Mouse (Mus musculus): ENCODE data around the gene Dpyd. TPM values are rescaled to one million over a fixed set of nuclear protein-coding genes. Genes with fewer than 3 reads are reported as not detected.

Gene Dpyd
- polyA plus RNA-seq, 1 experiment: 1.0 TPM

- H3K36me3 ChIP-seq (ENCODE audit: control insufficient read depth, insufficient read depth, low read length): no peaks in the 10 kb centered on the region
- TF ChIP-seq CTCF (IDR thresholded peaks at IDR 0.05; ENCODE audit: control insufficient read depth, insufficient read depth, insufficient replicate concordance, low read depth, low read length) (no peak), POLR2A (IDR thresholded peaks at IDR 0.05; ENCODE audit: control insufficient read depth, low read depth, low read length) (no peak)
- no peak overlapping the region for H3K27ac ChIP-seq (ENCODE audit: control insufficient read depth, insufficient read depth, low read depth, low read length)
- no peaks in the 10 kb centered on the region for H3K4me1 ChIP-seq (ENCODE audit: control insufficient read depth, insufficient read depth, low read length)
- H3K4me3 ChIP-seq (ENCODE audit: control insufficient read depth, low read depth, low read length): no peak overlapping the region
- H3K27me3 ChIP-seq (ENCODE audit: control insufficient read depth, insufficient read depth, low read length): no peaks in the 10 kb centered on the region
These were observed 64.8 kb downstream of the Dpyd start for GRCm38 (mm10) chr3:118626455-118627375.

GRCm38 (mm10) chr3:118629737-118630136, 67.8 kb downstream of the Dpyd start:
- Histone ChIP-seq H3K4me3 (ENCODE audit: control insufficient read depth, low read depth, low read length) (no peak overlapping the region), H3K4me1 (ENCODE audit: control insufficient read depth, insufficient read depth, low read length) (no peaks in the 10 kb centered on the region), H3K27ac (ENCODE audit: control insufficient read depth, insufficient read depth, low read depth, low read length) (no peak overlapping the region), H3K27me3 (ENCODE audit: control insufficient read depth, insufficient read depth, low read length) (no peaks in the 10 kb centered on the region), H3K36me3 (ENCODE audit: control insufficient read depth, insufficient read depth, low read length) (no peaks in the 10 kb centered on the region)
- TF ChIP-seq POLR2A (IDR thresholded peaks at IDR 0.05; ENCODE audit: control insufficient read depth, low read depth, low read length) (no peak), CTCF (IDR thresholded peaks at IDR 0.05; ENCODE audit: control insufficient read depth, insufficient read depth, insufficient replicate concordance, low read depth, low read length) (no peak)

GRCm38 (mm10) chr3:118646024-118646570, 84.2 kb downstream of the Dpyd start:
- H3K27me3 ChIP-seq (ENCODE audit: control insufficient read depth, insufficient read depth, low read length): no peaks in the 10 kb centered on the region
- no peak overlapping the region for H3K27ac ChIP-seq (ENCODE audit: control insufficient read depth, insufficient read depth, low read depth, low read length)
- no peaks in the 10 kb centered on the region for H3K36me3 ChIP-seq (ENCODE audit: control insufficient read depth, insufficient read depth, low read length)
- TF ChIP-seq CTCF (IDR thresholded peaks at IDR 0.05; ENCODE audit: control insufficient read depth, insufficient read depth, insufficient replicate concordance, low read depth, low read length) (no peak), POLR2A (IDR thresholded peaks at IDR 0.05; ENCODE audit: control insufficient read depth, low read depth, low read length) (no peak)
- H3K4me3 ChIP-seq (ENCODE audit: control insufficient read depth, low read depth, low read length): no peak overlapping the region
- no peaks in the 10 kb centered on the region for H3K4me1 ChIP-seq (ENCODE audit: control insufficient read depth, insufficient read depth, low read length)

GRCm38 (mm10) chr3:118663987-118664692, 102.2 kb downstream of the Dpyd start:
- Histone ChIP-seq H3K4me3 (ENCODE audit: control insufficient read depth, low read depth, low read length) (no peak overlapping the region), H3K36me3 (ENCODE audit: control insufficient read depth, insufficient read depth, low read length) (no peaks in the 10 kb centered on the region), H3K27me3 (ENCODE audit: control insufficient read depth, insufficient read depth, low read length) (no peaks in the 10 kb centered on the region), H3K4me1 (ENCODE audit: control insufficient read depth, insufficient read depth, low read length) (no peaks in the 10 kb centered on the region), H3K27ac (ENCODE audit: control insufficient read depth, insufficient read depth, low read depth, low read length) (no peak overlapping the region)
- no peak for TF ChIP-seq CTCF (IDR thresholded peaks at IDR 0.05; ENCODE audit: control insufficient read depth, insufficient read depth, insufficient replicate concordance, low read depth, low read length)
- TF ChIP-seq POLR2A (IDR thresholded peaks at IDR 0.05; ENCODE audit: control insufficient read depth, low read depth, low read length): no peak

GRCm38 (mm10) chr3:118674121-118674745, 112.3 kb downstream of the Dpyd start:
- Histone ChIP-seq H3K4me3 (ENCODE audit: control insufficient read depth, low read depth, low read length) (no peak overlapping the region), H3K27me3 (ENCODE audit: control insufficient read depth, insufficient read depth, low read length) (no peaks in the 10 kb centered on the region), H3K27ac (ENCODE audit: control insufficient read depth, insufficient read depth, low read depth, low read length) (no peak overlapping the region), H3K36me3 (ENCODE audit: control insufficient read depth, insufficient read depth, low read length) (no peaks in the 10 kb centered on the region), H3K4me1 (ENCODE audit: control insufficient read depth, insufficient read depth, low read length) (no peaks in the 10 kb centered on the region)
- TF ChIP-seq CTCF (IDR thresholded peaks at IDR 0.05; ENCODE audit: control insufficient read depth, insufficient read depth, insufficient replicate concordance, low read depth, low read length): no peak
- TF ChIP-seq POLR2A (IDR thresholded peaks at IDR 0.05; ENCODE audit: control insufficient read depth, low read depth, low read length): no peak

GRCm38 (mm10) chr3:118675441-118675840, 113.5 kb downstream of the Dpyd start:
- H3K4me3 ChIP-seq (ENCODE audit: control insufficient read depth, low read depth, low read length): no peak overlapping the region
- no peak for TF ChIP-seq POLR2A (IDR thresholded peaks at IDR 0.05; ENCODE audit: control insufficient read depth, low read depth, low read length)
- TF ChIP-seq CTCF (IDR thresholded peaks at IDR 0.05; ENCODE audit: control insufficient read depth, insufficient read depth, insufficient replicate concordance, low read depth, low read length): no peak
- no peaks in the 10 kb centered on the region for H3K4me1 ChIP-seq (ENCODE audit: control insufficient read depth, insufficient read depth, low read length)
- no peak overlapping the region for H3K27ac ChIP-seq (ENCODE audit: control insufficient read depth, insufficient read depth, low read depth, low read length)
- H3K27me3 ChIP-seq (ENCODE audit: control insufficient read depth, insufficient read depth, low read length): no peaks in the 10 kb centered on the region
- H3K36me3 ChIP-seq (ENCODE audit: control insufficient read depth, insufficient read depth, low read length): no peaks in the 10 kb centered on the region

All from testis, adult 2 months (tissue).